Mouse (Mus musculus): Measurements from ENCODE around the gene Nufip1. TPM values are rescaled to one million over a fixed set of nuclear protein-coding genes. Genes with fewer than 3 reads are reported as not detected.

Gene Nufip1
- polyA plus RNA-seq, 1 experiment from 2014 or later, result 12.1 TPM

Other genes starting within 250 kb of the Nufip1 start
- 0.29 and 0.33 TPM in 2 replicates for gene Kctd4, start 155.9 kb upstream of the Nufip1 start, polyA plus RNA-seq (2016; fragmentation: Nextera tagmentation; extraction: Ambion mirVana)
- gene Gtf2f2, start 100.0 kb upstream of the Nufip1 start, polyA plus RNA-seq (2016; fragmentation: Nextera tagmentation; extraction: Ambion mirVana), result 39.4 and 40.8 TPM in 2 replicates
- gene Gpalpp1, start 131 bp upstream of the Nufip1 start, polyA plus RNA-seq (2016; fragmentation: Nextera tagmentation; extraction: Ambion mirVana), result 9.8 and 10.3 TPM in 2 replicates

Data from liver, embryonic 12.5 days (tissue).